Mouse (Mus musculus): ENCODE results near the gene Vsir. TPM values are rescaled to one million over a fixed set of nuclear protein-coding genes. Genes with fewer than 3 reads are reported as not detected.

Vsir gene
- polyA plus RNA-seq, 1 experiment from 2014 or later, result 1.7 TPM

DNA sequence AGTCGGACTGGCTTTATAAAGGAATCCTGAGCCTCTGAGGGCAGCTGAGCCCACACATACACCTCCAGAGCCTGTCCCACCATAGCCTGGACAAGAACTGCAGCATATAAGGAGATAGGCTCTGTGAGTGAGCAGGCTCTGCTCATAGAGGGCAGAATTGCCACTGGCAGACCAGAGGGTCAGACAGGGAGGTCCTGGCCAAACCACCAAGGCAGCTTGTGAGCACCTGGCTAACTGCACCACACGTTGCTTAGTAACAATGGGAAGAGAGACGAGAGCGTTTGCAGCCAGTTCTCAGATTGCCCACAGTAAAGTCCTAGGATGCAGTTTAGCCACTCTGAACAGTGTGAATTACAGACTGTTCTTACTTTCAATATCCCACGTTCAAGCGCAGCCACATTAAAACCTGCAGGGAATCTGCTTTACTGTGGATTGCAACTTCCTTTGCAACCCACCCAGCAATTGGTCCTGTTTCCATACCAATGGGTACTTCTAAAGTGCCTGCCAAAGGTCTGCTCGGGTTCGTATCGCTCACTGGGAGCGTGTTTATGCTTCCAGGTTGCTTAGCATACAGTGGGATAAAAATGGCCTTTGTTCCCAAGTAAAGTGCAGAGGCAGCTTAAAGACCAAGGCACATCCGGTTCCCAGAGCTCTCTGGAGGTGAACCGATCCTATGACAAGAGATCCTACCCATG is 15.1 kb downstream of the Vsir start:
- no peak overlapping the region for H3K4me3 ChIP-seq (ENCODE audit: low read depth, low read length)
- no peaks in the 10 kb centered on the region for H3K9me3 ChIP-seq (ENCODE audit: control insufficient read depth, low read length)
- H3K4me2 ChIP-seq, result no peak overlapping the region
- ATAC-seq (ENCODE audit: low FRiP score), result no peak
- no peak overlapping the region for H3K9ac ChIP-seq (ENCODE audit: low read length)
- no peak overlapping the region for H3K27ac ChIP-seq (ENCODE audit: low read depth, low read length)
- no peaks in the 10 kb centered on the region for H3K36me3 ChIP-seq (ENCODE audit: control insufficient read depth, insufficient read depth, low read length)
- H3K27me3 ChIP-seq (ENCODE audit: control insufficient read depth, insufficient read depth, low read length), result no peaks in the 10 kb centered on the region
- H3K4me1 ChIP-seq (ENCODE audit: control insufficient read depth, insufficient read depth, low read length), result no peaks in the 10 kb centered on the region
- peak; percentile 81 for DNase-seq (ENCODE audit: low spot score, missing footprints)
- WGBS, result 66% methylated on average over 12 of the region's 12 CpGs

GRCm38 (mm10) chr10:60362310-60362628 is 15.6 kb downstream of the Vsir start:
- peak; percentile 79 for DNase-seq (ENCODE audit: low spot score, missing footprints)
- Histone ChIP-seq H3K27me3 (ENCODE audit: control insufficient read depth, insufficient read depth, low read length) (no peaks in the 10 kb centered on the region), H3K36me3 (ENCODE audit: control insufficient read depth, insufficient read depth, low read length) (no peaks in the 10 kb centered on the region), H3K9me3 (ENCODE audit: control insufficient read depth, low read length) (no peaks in the 10 kb centered on the region), H3K27ac (ENCODE audit: low read depth, low read length) (no peak overlapping the region), H3K4me2 (no peak overlapping the region), H3K4me3 (ENCODE audit: low read depth, low read length) (no peak overlapping the region), H3K4me1 (ENCODE audit: control insufficient read depth, insufficient read depth, low read length) (no peaks in the 10 kb centered on the region), H3K9ac (ENCODE audit: low read length) (no peak overlapping the region)
- 73% methylated on average over 2 of the region's 2 CpGs for WGBS
- ATAC-seq (ENCODE audit: low FRiP score), result no peak

GRCm38 (mm10) chr10:60363426-60363825 is 16.8 kb downstream of the Vsir start:
- Histone ChIP-seq H3K4me2 (no peak overlapping the region), H3K4me1 (ENCODE audit: control insufficient read depth, insufficient read depth, low read length) (no peaks in the 10 kb centered on the region), H3K4me3 (ENCODE audit: low read depth, low read length) (no peak overlapping the region), H3K9ac (ENCODE audit: low read length) (no peak overlapping the region), H3K27ac (ENCODE audit: low read depth, low read length) (no peak overlapping the region), H3K9me3 (ENCODE audit: control insufficient read depth, low read length) (no peaks in the 10 kb centered on the region), H3K36me3 (ENCODE audit: control insufficient read depth, insufficient read depth, low read length) (no peaks in the 10 kb centered on the region), H3K27me3 (ENCODE audit: control insufficient read depth, insufficient read depth, low read length) (no peaks in the 10 kb centered on the region)
- WGBS, result 70% methylated on average over 6 of the region's 6 CpGs
- DNase-seq (ENCODE audit: low spot score, missing footprints) (no peak), ATAC-seq (ENCODE audit: low FRiP score) (no peak)

- no peak overlapping the region for H3K27ac ChIP-seq (ENCODE audit: low read depth, low read length)
- no peak overlapping the region for H3K9ac ChIP-seq (ENCODE audit: low read length)
- H3K27me3 ChIP-seq (ENCODE audit: control insufficient read depth, insufficient read depth, low read length), result no peaks in the 10 kb centered on the region
- ATAC-seq (ENCODE audit: low FRiP score), result no peak
- no peaks in the 10 kb centered on the region for H3K9me3 ChIP-seq (ENCODE audit: control insufficient read depth, low read length)
- DNase-seq (ENCODE audit: low spot score, missing footprints), result no peak
- H3K4me3 ChIP-seq (ENCODE audit: low read depth, low read length), result no peak overlapping the region
- WGBS, result 81% methylated on average over 2 of the region's 2 CpGs
- H3K4me1 ChIP-seq (ENCODE audit: control insufficient read depth, insufficient read depth, low read length), result no peaks in the 10 kb centered on the region
- H3K4me2 ChIP-seq, result no peak overlapping the region
- H3K36me3 ChIP-seq (ENCODE audit: control insufficient read depth, insufficient read depth, low read length), result no peaks in the 10 kb centered on the region
Observed at GRCm38 (mm10) chr10:60367145-60367544, 20.5 kb downstream of the Vsir start.

DNA sequence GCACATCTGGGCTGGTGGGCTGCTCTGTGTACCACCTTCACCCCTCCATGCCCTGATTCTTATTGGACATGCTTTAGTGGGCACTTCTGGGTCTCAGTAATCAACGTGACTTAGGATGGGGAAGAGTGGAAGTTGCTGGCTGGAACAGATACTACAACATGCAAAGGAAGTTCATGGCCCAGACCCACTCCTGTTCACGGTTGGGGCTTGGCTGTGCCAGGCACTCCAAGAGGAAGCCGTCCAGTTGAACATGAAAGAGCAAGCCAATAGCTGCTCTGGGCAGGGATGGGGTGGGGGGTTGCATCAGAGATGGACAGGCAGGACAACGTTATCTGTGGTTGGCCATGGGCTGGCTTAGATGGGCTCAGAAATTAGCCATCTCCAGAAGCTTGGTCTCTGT is 21.3 kb downstream of the Vsir start:
- H3K9me3 ChIP-seq (ENCODE audit: control insufficient read depth, low read length), result no peaks in the 10 kb centered on the region
- H3K9ac ChIP-seq (ENCODE audit: low read length), result no peak overlapping the region
- DNase-seq (ENCODE audit: low spot score, missing footprints) (no peak), ATAC-seq (ENCODE audit: low FRiP score) (no peak)
- H3K27me3 ChIP-seq (ENCODE audit: control insufficient read depth, insufficient read depth, low read length), result no peaks in the 10 kb centered on the region
- H3K4me2 ChIP-seq, result no peak overlapping the region
- H3K36me3 ChIP-seq (ENCODE audit: control insufficient read depth, insufficient read depth, low read length), result no peaks in the 10 kb centered on the region
- no peak overlapping the region for H3K4me3 ChIP-seq (ENCODE audit: low read depth, low read length)
- no peak overlapping the region for H3K27ac ChIP-seq (ENCODE audit: low read depth, low read length)
- 82% methylated on average over 4 of the region's 4 CpGs for WGBS
- no peaks in the 10 kb centered on the region for H3K4me1 ChIP-seq (ENCODE audit: control insufficient read depth, insufficient read depth, low read length)

DNA sequence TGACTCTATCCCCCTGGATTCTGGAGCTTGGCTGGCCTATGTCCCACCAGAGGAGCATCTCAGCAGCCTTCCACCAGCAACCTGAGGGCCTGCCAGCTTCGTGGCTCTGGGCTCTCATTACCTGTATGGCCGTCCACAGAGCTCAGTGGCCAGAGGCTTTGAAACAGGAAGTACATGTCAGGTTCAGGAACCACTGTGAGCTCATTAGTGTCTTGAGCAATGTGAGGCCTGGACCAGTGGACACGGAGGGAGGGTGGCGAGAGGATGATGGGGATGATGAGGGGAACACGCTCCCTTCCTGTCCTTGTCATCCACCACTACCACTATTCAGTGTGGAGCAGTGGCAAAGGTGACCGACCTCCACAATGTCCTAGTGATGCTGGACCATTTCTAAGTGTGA is 22.8 kb downstream of the Vsir start:
- Histone ChIP-seq H3K9me3 (ENCODE audit: control insufficient read depth, low read length) (no peaks in the 10 kb centered on the region), H3K9ac (ENCODE audit: low read length) (no peak overlapping the region), H3K4me1 (ENCODE audit: control insufficient read depth, insufficient read depth, low read length) (no peaks in the 10 kb centered on the region), H3K4me2 (no peak overlapping the region), H3K36me3 (ENCODE audit: control insufficient read depth, insufficient read depth, low read length) (no peaks in the 10 kb centered on the region), H3K4me3 (ENCODE audit: low read depth, low read length) (no peak overlapping the region), H3K27ac (ENCODE audit: low read depth, low read length) (no peak overlapping the region), H3K27me3 (ENCODE audit: control insufficient read depth, insufficient read depth, low read length) (no peaks in the 10 kb centered on the region)
- no peak for DNase-seq (ENCODE audit: low spot score, missing footprints)
- ATAC-seq (ENCODE audit: low FRiP score), result no peak
- WGBS, result 89% methylated on average over 6 of the region's 6 CpGs

GRCm38 (mm10) chr10:60370098-60370497 is 23.4 kb downstream of the Vsir start:
- DNase-seq (ENCODE audit: low spot score, missing footprints) (no peak), ATAC-seq (ENCODE audit: low FRiP score) (no peak)
- no peaks in the 10 kb centered on the region for H3K27me3 ChIP-seq (ENCODE audit: control insufficient read depth, insufficient read depth, low read length)
- H3K36me3 ChIP-seq (ENCODE audit: control insufficient read depth, insufficient read depth, low read length), result no peaks in the 10 kb centered on the region
- no peak overlapping the region for H3K9ac ChIP-seq (ENCODE audit: low read length)
- no peak overlapping the region for H3K4me2 ChIP-seq
- no peaks in the 10 kb centered on the region for H3K4me1 ChIP-seq (ENCODE audit: control insufficient read depth, insufficient read depth, low read length)
- H3K4me3 ChIP-seq (ENCODE audit: low read depth, low read length), result no peak overlapping the region
- no peaks in the 10 kb centered on the region for H3K9me3 ChIP-seq (ENCODE audit: control insufficient read depth, low read length)
- no peak overlapping the region for H3K27ac ChIP-seq (ENCODE audit: low read depth, low read length)
- 76% methylated on average over 2 of the region's 2 CpGs for WGBS

GRCm38 (mm10) chr10:60370601-60371061 is 24.0 kb downstream of the Vsir start:
- ATAC-seq (ENCODE audit: low FRiP score), result no peak
- WGBS, result 79% methylated on average over 5 of the region's 5 CpGs

GRCm38 (mm10) chr10:60371596-60372386 is 25.1 kb downstream of the Vsir start:
- H3K9me3 ChIP-seq (ENCODE audit: control insufficient read depth, low read length), result no peaks in the 10 kb centered on the region
- no peak overlapping the region for H3K4me3 ChIP-seq (ENCODE audit: low read depth, low read length)
- H3K4me1 ChIP-seq (ENCODE audit: control insufficient read depth, insufficient read depth, low read length), result no peaks in the 10 kb centered on the region
- H3K27me3 ChIP-seq (ENCODE audit: control insufficient read depth, insufficient read depth, low read length), result no peaks in the 10 kb centered on the region
- no peaks in the 10 kb centered on the region for H3K36me3 ChIP-seq (ENCODE audit: control insufficient read depth, insufficient read depth, low read length)
- no peak overlapping the region for H3K27ac ChIP-seq (ENCODE audit: low read depth, low read length)
- WGBS, result 80% methylated on average over 5 of the region's 5 CpGs
- ATAC-seq (ENCODE audit: low FRiP score) (no peak), DNase-seq (ENCODE audit: low spot score, missing footprints) (no peak)
- no peak overlapping the region for H3K9ac ChIP-seq (ENCODE audit: low read length)
- no peak overlapping the region for H3K4me2 ChIP-seq

More at GRCm38 (mm10) chr10:60370601-60371061, 24.0 kb downstream of the Vsir start:
- H3K4me2 ChIP-seq, result no peak overlapping the region
- no peaks in the 10 kb centered on the region for H3K36me3 ChIP-seq (ENCODE audit: control insufficient read depth, insufficient read depth, low read length)
- H3K9ac ChIP-seq (ENCODE audit: low read length), result no peak overlapping the region
- H3K4me3 ChIP-seq (ENCODE audit: low read depth, low read length), result no peak overlapping the region
- no peaks in the 10 kb centered on the region for H3K27me3 ChIP-seq (ENCODE audit: control insufficient read depth, insufficient read depth, low read length)
- no peaks in the 10 kb centered on the region for H3K4me1 ChIP-seq (ENCODE audit: control insufficient read depth, insufficient read depth, low read length)
- H3K27ac ChIP-seq (ENCODE audit: low read depth, low read length), result no peak overlapping the region
- no peak for DNase-seq (ENCODE audit: low spot score, missing footprints)
- H3K9me3 ChIP-seq (ENCODE audit: control insufficient read depth, low read length), result no peaks in the 10 kb centered on the region
